Mouse (Mus musculus) liver, embryonic 14.5 days (tissue): Measurements from ENCODE around the gene Carhsp1.

ENCODE experiments used
- CTCF ChIP-seq: IDR thresholded peaks from 2 replicates; pipeline ENCODE4 v1.5.1; 2016; ENCODE audit warnings: antibody characterized with exemption, low read depth, control low read depth
- EP300 ChIP-seq: IDR thresholded peaks from 2 replicates; pipeline ENCODE4 v1.6.1; 2016; ENCODE audit warnings: antibody characterized with exemption, low read depth

DNA sequence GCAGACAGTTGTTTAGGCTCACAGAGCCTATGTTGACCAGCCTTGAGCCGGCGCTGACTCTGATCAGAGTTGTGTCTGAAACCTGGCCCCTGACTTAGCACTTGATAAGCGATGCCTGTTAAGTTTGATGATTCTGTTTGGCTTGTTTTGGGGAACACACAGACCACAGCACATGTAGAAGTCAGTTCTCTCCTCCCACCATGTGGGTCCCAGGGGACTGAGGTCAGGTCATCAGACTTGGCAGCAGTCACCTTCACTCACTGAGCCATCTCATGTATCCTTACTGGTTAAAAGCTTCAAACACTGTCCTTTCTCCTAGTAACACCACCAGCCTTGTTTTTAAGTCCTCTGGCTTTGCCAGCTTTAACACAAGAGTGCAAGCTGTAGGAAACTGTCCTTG lies 21.9 kb downstream of the Carhsp1 start:
- TF ChIP-seq CTCF (no peak), EP300 (no peak)
